Mouse (Mus musculus): ENCODE results near the gene Phf21a. TPM values are rescaled to one million over a fixed set of nuclear protein-coding genes. Genes with fewer than 3 reads are reported as not detected.

The Phf21a gene
- total and polyA plus RNA-seq, 2 experiments from 2014 or later = 31.7 to 41.3 TPM

DNA sequence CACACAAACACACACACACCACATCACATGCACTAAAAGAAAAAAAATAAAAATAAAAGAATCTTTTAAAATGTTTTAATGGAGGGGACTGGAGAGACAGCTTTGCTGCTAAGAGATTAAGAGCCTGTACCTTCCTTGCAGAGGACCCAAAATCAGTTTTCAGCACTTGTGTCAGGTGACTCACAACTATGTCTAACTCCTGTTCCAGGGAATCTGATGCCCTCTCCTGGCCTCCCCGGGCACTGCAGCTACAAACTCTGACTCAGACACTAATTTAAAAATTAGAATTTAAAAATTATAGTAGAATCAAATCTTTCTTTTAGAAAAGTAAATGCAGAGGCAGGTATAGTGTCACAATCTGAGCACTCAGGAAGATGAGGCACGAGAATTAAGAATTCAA lies 229.8 kb downstream of the Phf21a start:
- peak; percentile 57 for TF ChIP-seq CTCF (IDR thresholded peaks at IDR 0.05)
- DNase-seq (ENCODE audit: low spot score) = no peak
- H3K4me1 ChIP-seq (ENCODE audit: insufficient read depth, low read length) = no peaks in the 10 kb centered on the region

DNA sequence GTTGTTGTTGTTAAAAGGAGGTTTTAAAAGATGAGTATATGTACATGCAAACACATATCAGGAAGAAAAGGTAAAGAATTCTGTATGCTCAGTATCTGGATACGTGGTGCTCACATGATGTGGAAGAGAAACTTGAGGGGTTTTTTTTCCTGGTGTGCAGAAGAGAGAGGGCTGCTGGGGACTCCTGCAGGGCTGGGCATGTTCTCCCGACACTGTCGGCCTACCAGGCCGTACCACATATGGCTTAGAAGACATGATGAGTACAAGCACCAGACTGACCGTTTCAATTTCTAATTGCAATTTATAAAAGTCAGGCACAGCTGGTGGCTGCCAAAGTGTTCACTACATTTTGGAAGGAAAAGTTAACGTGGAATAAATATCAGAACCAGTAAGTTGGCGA lies 232.8 kb downstream of the Phf21a start:
- no peaks in the 10 kb centered on the region for H3K27me3 ChIP-seq (ENCODE audit: insufficient read depth, low read length)
- H3K4me2 ChIP-seq (ENCODE audit: low read depth, low read length, poor library complexity, severe bottlenecking) = no peak overlapping the region
- no peak for TF ChIP-seq CTCF (IDR thresholded peaks at IDR 0.05)
- H3K9ac ChIP-seq (replicated peaks; ENCODE audit: low read length, poor library complexity, severe bottlenecking) = no peak overlapping the region
- 90% methylated on average over 7 of the region's 7 CpGs for WGBS
- H3K36me3 ChIP-seq (ENCODE audit: insufficient read depth, low read length) = peaks cover 5% of the 10 kb centered on the region
- DNase-seq (ENCODE audit: low spot score) (no peak), ATAC-seq (ENCODE audit: low FRiP score) (no peak)
- H3K4me1 ChIP-seq (ENCODE audit: insufficient read depth, low read length) = no peaks in the 10 kb centered on the region
- no peak overlapping the region for H3K27ac ChIP-seq (ENCODE audit: low read depth, low read length)
- no peaks in the 10 kb centered on the region for H3K9me3 ChIP-seq (ENCODE audit: low read length)
- H3K4me3 ChIP-seq (ENCODE audit: low read depth, low read length) = no peak overlapping the region

More for the DNA sequence above, 229.8 kb downstream of the Phf21a start:
- Histone ChIP-seq H3K4me2 (ENCODE audit: low read depth, low read length, poor library complexity, severe bottlenecking) (no peak overlapping the region), H3K27me3 (ENCODE audit: insufficient read depth, low read length) (no peaks in the 10 kb centered on the region), H3K9ac (replicated peaks; ENCODE audit: low read length, poor library complexity, severe bottlenecking) (no peak overlapping the region), H3K9me3 (ENCODE audit: low read length) (no peaks in the 10 kb centered on the region), H3K4me3 (ENCODE audit: low read depth, low read length) (no peak overlapping the region), H3K36me3 (ENCODE audit: insufficient read depth, low read length) (no peaks in the 10 kb centered on the region), H3K27ac (ENCODE audit: low read depth, low read length) (no peak overlapping the region)
- 95% methylated on average over 2 of the region's 2 CpGs for WGBS
- no peak for ATAC-seq (ENCODE audit: low FRiP score)

- H3K4me2 ChIP-seq (ENCODE audit: low read depth, low read length, poor library complexity, severe bottlenecking) = no peak overlapping the region
- DNase-seq (ENCODE audit: low spot score) (no peak), ATAC-seq (ENCODE audit: low FRiP score) (no peak)
- no peak overlapping the region for H3K4me3 ChIP-seq (ENCODE audit: low read depth, low read length)
- no peaks in the 10 kb centered on the region for H3K9me3 ChIP-seq (ENCODE audit: low read length)
- H3K9ac ChIP-seq (replicated peaks; ENCODE audit: low read length, poor library complexity, severe bottlenecking) = no peak overlapping the region
- peaks cover 5% of the 10 kb centered on the region for H3K36me3 ChIP-seq (ENCODE audit: insufficient read depth, low read length)
- 96% methylated on average over 1 of the region's 1 CpGs for WGBS
- H3K27me3 ChIP-seq (ENCODE audit: insufficient read depth, low read length) = no peaks in the 10 kb centered on the region
- TF ChIP-seq CTCF (IDR thresholded peaks at IDR 0.05) = no peak
- H3K4me1 ChIP-seq (ENCODE audit: insufficient read depth, low read length) = no peaks in the 10 kb centered on the region
- no peak overlapping the region for H3K27ac ChIP-seq (ENCODE audit: low read depth, low read length)
Measured at GRCm38 (mm10) chr2:92326221-92326620, 233.3 kb downstream of the Phf21a start.

GRCm38 (mm10) chr2:92327601-92328000 lies 234.7 kb downstream of the Phf21a start:
- Histone ChIP-seq H3K27me3 (ENCODE audit: insufficient read depth, low read length) (no peaks in the 10 kb centered on the region), H3K4me1 (ENCODE audit: insufficient read depth, low read length) (no peaks in the 10 kb centered on the region), H3K4me3 (ENCODE audit: low read depth, low read length) (no peak overlapping the region), H3K9me3 (ENCODE audit: low read length) (no peaks in the 10 kb centered on the region), H3K36me3 (ENCODE audit: insufficient read depth, low read length) (peaks cover 14% of the 10 kb centered on the region), H3K27ac (ENCODE audit: low read depth, low read length) (no peak overlapping the region), H3K9ac (replicated peaks; ENCODE audit: low read length, poor library complexity, severe bottlenecking) (no peak overlapping the region), H3K4me2 (ENCODE audit: low read depth, low read length, poor library complexity, severe bottlenecking) (no peak overlapping the region)
- ATAC-seq (ENCODE audit: low FRiP score) = no peak
- DNase-seq (ENCODE audit: low spot score) = no peak
- 95% methylated on average over 4 of the region's 4 CpGs for WGBS
- TF ChIP-seq CTCF (IDR thresholded peaks at IDR 0.05) = no peak

- Histone ChIP-seq H3K4me3 (ENCODE audit: low read depth, low read length) (no peak overlapping the region), H3K27me3 (ENCODE audit: insufficient read depth, low read length) (no peaks in the 10 kb centered on the region), H3K9me3 (ENCODE audit: low read length) (no peaks in the 10 kb centered on the region), H3K36me3 (ENCODE audit: insufficient read depth, low read length) (peaks cover 17% of the 10 kb centered on the region), H3K9ac (replicated peaks; ENCODE audit: low read length, poor library complexity, severe bottlenecking) (no peak overlapping the region), H3K4me1 (ENCODE audit: insufficient read depth, low read length) (no peaks in the 10 kb centered on the region), H3K4me2 (ENCODE audit: low read depth, low read length, poor library complexity, severe bottlenecking) (no peak overlapping the region), H3K27ac (ENCODE audit: low read depth, low read length) (no peak overlapping the region)
- DNase-seq (ENCODE audit: low spot score) (no peak), ATAC-seq (ENCODE audit: low FRiP score) (no peak)
- WGBS = 91% methylated on average over 8 of the region's 8 CpGs
- no peak for TF ChIP-seq CTCF (IDR thresholded peaks at IDR 0.05)
Measured at GRCm38 (mm10) chr2:92328206-92328605, 235.3 kb downstream of the Phf21a start.

GRCm38 (mm10) chr2:92330840-92331239 lies 237.9 kb downstream of the Phf21a start:
- DNase-seq (ENCODE audit: low spot score) (peak; percentile 77), ATAC-seq (ENCODE audit: low FRiP score) (no peak)
- H3K9ac ChIP-seq (replicated peaks; ENCODE audit: low read length, poor library complexity, severe bottlenecking) = no peak overlapping the region
- peaks cover 32% of the 10 kb centered on the region for H3K36me3 ChIP-seq (ENCODE audit: insufficient read depth, low read length)
- peak; percentile 81 for TF ChIP-seq CTCF (IDR thresholded peaks at IDR 0.05)
- H3K27me3 ChIP-seq (ENCODE audit: insufficient read depth, low read length) = no peaks in the 10 kb centered on the region
- H3K27ac ChIP-seq (ENCODE audit: low read depth, low read length) = no peak overlapping the region
- no peaks in the 10 kb centered on the region for H3K4me1 ChIP-seq (ENCODE audit: insufficient read depth, low read length)
- WGBS = 48% methylated on average over 2 of the region's 2 CpGs
- H3K9me3 ChIP-seq (ENCODE audit: low read length) = no peaks in the 10 kb centered on the region
- no peak overlapping the region for H3K4me3 ChIP-seq (ENCODE audit: low read depth, low read length)
- no peak overlapping the region for H3K4me2 ChIP-seq (ENCODE audit: low read depth, low read length, poor library complexity, severe bottlenecking)
